Mouse (Mus musculus) ES-E14 (cell line): ENCODE data around the gene Zfp846. TPM values are rescaled to one million over a fixed set of nuclear protein-coding genes. Genes with fewer than 3 reads are reported as not detected.

ENCODE experiments used
- DNase-seq: peaks from one replicate; pipeline ENCODE4 v3.0.0-alpha.2; 2013; ENCODE audit warnings: low read depth, low spot score
- H3K27ac ChIP-seq: 2 replicates; pipeline ENCODE4 v1.5.1; 2012; ENCODE audit warnings: low read depth, mild to moderate bottlenecking, low read length, moderate library complexity, mixed read lengths; ENCODE audit not compliant: poor library complexity, insufficient read depth, severe bottlenecking
- H3K36me3 ChIP-seq: 2 replicates; pipeline ENCODE4 v1.6.1; 2012; ENCODE audit warnings: mild to moderate bottlenecking, low read length, moderate library complexity, mixed read lengths; ENCODE audit not compliant: control insufficient read depth, poor library complexity, insufficient read depth, severe bottlenecking
- H3K4me1 ChIP-seq, 2 experiments: fragments of 150-350 bp in 1 of 2; sonication (generic) in 1 of 2; 2 replicates each; pipeline ENCODE4 v1.6.1; 2012; ENCODE audit warnings: low read length in 2 of 2, mild to moderate bottlenecking in 1 of 2, mixed read lengths in 1 of 2; ENCODE audit not compliant: control insufficient read depth in 2 of 2, insufficient read depth in 2 of 2, poor library complexity in 1 of 2
- H3K4me3 ChIP-seq, 2 experiments: fragments of 150-350 bp in 1 of 2; sonication (generic) in 1 of 2; 2 replicates each; pipeline ENCODE4 v1.5.1; 2012; ENCODE audit warnings: low read length in 2 of 2, low read depth in 1 of 2, mild to moderate bottlenecking in 1 of 2, mixed read lengths in 1 of 2; ENCODE audit not compliant: insufficient read depth in 1 of 2, poor library complexity in 1 of 2, severe bottlenecking in 1 of 2
- H3K9ac ChIP-seq: 2 replicates; pipeline ENCODE4 v1.6.1; 2012; ENCODE audit warnings: low read depth, mild to moderate bottlenecking, low read length, mixed read lengths; ENCODE audit not compliant: poor library complexity, insufficient read depth, severe bottlenecking
- H3K9me3 ChIP-seq: fragments of 150-350 bp; sonication (generic); 2 replicates; pipeline ENCODE4 v1.6.1; 2012; ENCODE audit warnings: low read depth, mild to moderate bottlenecking, low read length; ENCODE audit not compliant: control insufficient read depth, insufficient read depth
- CHD2 ChIP-seq: IDR thresholded peaks from 2 replicates; pipeline ENCODE4 v1.6.1; 2014; ENCODE audit warnings: mild to moderate bottlenecking, low read depth, low read length, inconsistent platforms
- HCFC1 ChIP-seq: IDR thresholded peaks from 2 replicates; pipeline ENCODE4 v1.6.1; 2012; ENCODE audit warnings: low read length, inconsistent platforms, borderline replicate concordance; ENCODE audit not compliant: insufficient read depth
- MAFK ChIP-seq: IDR thresholded peaks from 2 replicates; pipeline ENCODE4 v1.6.1; 2014; ENCODE audit warnings: mild to moderate bottlenecking, low read depth, low read length, inconsistent platforms; ENCODE audit not compliant: insufficient read depth
- ZC3H11A ChIP-seq: IDR thresholded peaks from 2 replicates; pipeline ENCODE4 v1.6.1; 2012; ENCODE audit warnings: low read depth, mild to moderate bottlenecking, inconsistent platforms, low read length, borderline replicate concordance
- ZNF384 ChIP-seq: IDR thresholded peaks from 2 replicates; pipeline ENCODE4 v1.6.1; 2012; ENCODE audit warnings: low read depth, low read length, inconsistent platforms
- in situ Hi-C, 2 experiments: fragments of 600-800 bp; cut with MboI; formaldehyde crosslinking; loops; one replicate each; pipeline ENCODE4 v1.15.1; 2025; ENCODE audit warnings: low sequenced_read_pairs in 2 of 2, inconsistent platforms in 1 of 2; ENCODE audit not compliant: unreplicated experiment in 2 of 2
- total RNA-seq: library from RNA; depleted of rRNA; stranded (reverse); fragments of 300-350 nt; gene quantifications from 2 replicates; pipeline ENCODE4 v1.2.3, GENCODE M21; 2012; rRNA removed

The Zfp846 gene
- total RNA-seq, 1 experiment = 8.3 TPM

DNA sequence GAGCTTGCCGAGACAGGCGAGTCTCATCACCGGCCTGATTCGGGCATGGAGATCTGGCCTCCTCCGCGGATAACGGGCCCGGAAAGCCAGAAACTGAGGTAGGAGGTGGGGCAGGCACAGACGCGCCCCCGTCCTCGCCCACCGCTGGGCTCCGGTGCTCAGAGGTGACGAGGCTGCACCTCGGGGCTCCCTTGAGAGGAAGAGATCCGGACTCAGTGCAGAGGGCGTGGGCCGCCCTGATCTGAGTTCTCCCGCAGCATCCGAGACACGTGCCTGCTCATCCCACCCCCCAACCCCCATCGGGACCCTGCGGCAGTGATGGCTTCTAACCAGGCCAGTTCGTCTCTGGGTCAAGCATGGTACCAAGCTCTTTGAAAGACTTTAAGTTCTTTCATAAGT, 71.2 kb downstream of the Zfp846 start:
- Histone ChIP-seq H3K4me1 (peaks cover 4 to 11% of the 10 kb centered on the region in 2 experiments; a peak in 2 of 4 replicates), H3K9ac (peak overlapping the region; percentile 98), H3K36me3 (peaks cover 30% of the 10 kb centered on the region), H3K4me3 (peak overlapping the region; percentile 84 to 91), H3K9me3 (no peaks in the 10 kb centered on the region), H3K27ac (peak overlapping the region; percentile 4; the same call in 1 of the 2 replicates)
- DNase-seq = no peak
- in situ Hi-C loops = no loop called here
- no peak for TF ChIP-seq CHD2
- TF ChIP-seq ZNF384 = no peak
- no peak for TF ChIP-seq ZC3H11A
- TF ChIP-seq MAFK = no peak
- TF ChIP-seq HCFC1 = no peak

GRCm38 (mm10) chr9:20653859-20654258, 72.8 kb downstream of the Zfp846 start:
- peak; percentile 49; the same call in 1 of the 2 replicates for TF ChIP-seq ZNF384
- no peak for TF ChIP-seq ZC3H11A
- Histone ChIP-seq H3K4me3 (0 out of 4 replicates have a peak overlapping the region, but pooled peaks have one; percentile 11 to 15), H3K27ac (no peak overlapping the region), H3K4me1 (peaks cover 6 to 15% of the 10 kb centered on the region in 2 experiments), H3K9me3 (no peaks in the 10 kb centered on the region), H3K9ac (no peak overlapping the region; the same call in 1 of the 2 replicates), H3K36me3 (peaks cover 41% of the 10 kb centered on the region)
- DNase-seq = no peak
- in situ Hi-C loops = no loop called here

Other genes with a start within 250 kb of the Zfp846 start
- 0.09 and 0.21 TPM in 2 replicates for gene Olfr18, start 245.2 kb upstream of the Zfp846 start, total RNA-seq
- gene Zfp560, start 196.1 kb upstream of the Zfp846 start, total RNA-seq = 11.5 and 14.2 TPM in 2 replicates
- 18.3 and 19.9 TPM in 2 replicates for gene Zfp26, start 121.1 kb upstream of the Zfp846 start, total RNA-seq
- gene Zfp426, start 88.5 kb upstream of the Zfp846 start, total RNA-seq = 9.1 and 10.9 TPM in 2 replicates
- gene Zfp266, start 59.9 kb upstream of the Zfp846 start, total RNA-seq = 48.0 and 53.0 TPM in 2 replicates
- 185 and 224 TPM in 2 replicates for gene Ubl5, start 61.6 kb downstream of the Zfp846 start, total RNA-seq
- 13.0 and 14.5 TPM in 2 replicates for gene Fbxl12, start 63.5 kb downstream of the Zfp846 start, total RNA-seq
- 58.6 and 66.6 TPM in 2 replicates for gene Pin1, start 70.8 kb downstream of the Zfp846 start, total RNA-seq
- gene Olfm2, start 165.1 kb downstream of the Zfp846 start, total RNA-seq = 2.2 and 2.9 TPM in 2 replicates
- gene Col5a3, start 233.8 kb downstream of the Zfp846 start, total RNA-seq = 2.3 TPM in 2 replicates
- not detected in 2 replicates for gene Rdh8, start 237.2 kb downstream of the Zfp846 start, total RNA-seq